Mouse (Mus musculus) left cerebral cortex, adult 11 months (tissue): ENCODE results near the gene Tsx.
"Not testable (repeated sequence)": the region's sequence is repeated elsewhere in the genome, so short reads cannot be mapped to it uniquely, and the experiment has no call there.

Experiments used
- DNase-seq: peaks from one replicate; pipeline ENCODE4 v3.0.0; 2022; ENCODE audit warnings: low spot score

Tsx gene

DNA sequence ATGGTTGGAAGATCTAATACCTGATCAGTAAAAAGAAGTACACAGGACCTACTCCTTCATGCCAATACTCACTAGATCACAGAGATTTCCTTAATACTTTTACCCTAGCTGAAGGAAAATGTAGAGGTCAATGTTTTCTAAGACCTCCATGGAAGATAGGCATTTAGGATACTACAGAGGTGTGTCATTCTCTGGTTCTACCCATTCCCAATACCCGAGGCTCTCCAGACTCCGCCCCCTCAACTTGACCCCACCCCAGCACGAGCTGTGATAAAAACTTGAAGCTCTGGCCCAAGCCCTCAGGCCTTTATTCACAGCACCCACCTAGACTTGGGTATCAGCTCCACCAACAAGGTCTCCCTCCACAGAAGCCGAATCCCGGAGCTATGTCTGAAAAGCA is at the start of gene Tsx:
Tsx (plus strand) TSS at position 301 of the 400 bp plus-strand sequence.
- DNase-seq = no peak

DNA sequence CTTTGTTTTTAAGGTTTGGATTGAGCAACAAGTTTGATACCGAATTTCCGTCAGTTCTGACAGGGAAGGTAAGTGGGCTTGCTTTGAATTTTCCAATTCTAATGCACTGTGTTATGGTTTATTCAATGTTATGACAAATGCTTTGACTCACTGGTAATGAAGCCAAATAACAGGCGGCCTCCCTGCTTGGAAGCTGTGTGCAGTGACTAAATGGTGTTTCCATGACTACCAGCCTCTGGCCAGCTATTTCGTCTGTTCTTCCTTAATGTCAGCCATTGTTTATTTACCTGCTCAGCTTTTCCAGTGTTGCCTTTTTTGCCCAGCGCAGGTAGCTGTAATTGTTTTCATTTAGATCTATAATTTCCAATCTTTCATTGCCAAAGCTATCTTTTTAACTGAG is 48.1 kb upstream of the Tsx start:
- no peak for DNase-seq

DNA sequence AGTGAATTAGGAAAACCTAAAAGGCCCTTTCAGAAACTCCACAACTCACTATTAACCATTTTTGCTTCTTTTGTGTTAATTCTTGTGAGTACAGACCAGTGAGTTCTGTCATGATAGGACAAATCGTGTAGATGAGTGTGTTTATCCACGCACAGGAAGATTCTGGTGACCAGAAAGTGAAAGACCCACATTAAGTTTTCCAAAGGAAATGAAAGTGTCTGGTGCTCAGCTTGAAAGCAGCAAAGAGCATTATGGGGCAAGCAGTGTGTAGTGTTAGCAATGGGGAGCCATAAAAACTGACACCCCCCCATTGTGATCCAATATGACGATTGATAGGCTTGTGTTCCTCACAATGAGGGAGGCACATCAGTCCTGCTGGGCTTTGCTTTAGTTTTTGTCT is 45.6 kb upstream of the Tsx start:
- no peak for DNase-seq

DNA sequence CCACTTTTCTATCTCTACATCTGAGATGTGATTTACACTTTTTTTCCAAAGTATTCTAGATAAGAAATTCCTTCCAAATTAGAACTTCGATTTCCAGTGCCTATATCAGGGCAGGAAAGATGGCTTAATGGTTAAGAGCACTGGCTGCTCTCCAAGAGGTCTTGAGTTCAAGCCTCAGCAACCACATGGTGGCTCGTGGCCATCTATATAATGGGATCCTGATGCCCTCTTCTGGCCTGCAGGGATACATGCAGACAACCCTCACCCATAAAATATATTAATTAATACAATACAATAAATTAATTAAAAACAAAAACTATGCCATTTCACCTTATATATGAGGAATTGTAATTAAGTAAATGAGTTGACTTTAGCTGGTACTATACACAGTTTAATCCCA is 43.0 kb upstream of the Tsx start:
- DNase-seq = no peak

DNA sequence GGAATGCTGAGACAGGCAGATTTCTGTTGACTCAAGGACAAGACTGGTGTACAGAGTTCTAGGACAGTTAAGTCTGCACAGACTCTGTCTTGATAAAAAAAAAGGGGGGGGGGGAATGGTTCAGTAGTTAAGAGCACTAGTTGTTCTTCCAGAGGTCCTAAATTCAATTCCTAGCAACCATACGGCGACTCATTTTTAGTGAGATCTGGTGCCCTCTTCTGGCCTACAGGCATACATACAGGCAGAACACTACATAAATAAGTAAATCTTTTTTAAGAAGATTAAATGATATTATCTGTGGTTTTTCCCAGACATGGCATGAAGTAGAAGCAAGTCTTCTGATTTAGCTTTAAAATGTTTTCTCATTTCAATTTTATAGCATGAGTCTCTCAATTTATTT is 42.6 kb upstream of the Tsx start:
- DNase-seq = no peak

DNA sequence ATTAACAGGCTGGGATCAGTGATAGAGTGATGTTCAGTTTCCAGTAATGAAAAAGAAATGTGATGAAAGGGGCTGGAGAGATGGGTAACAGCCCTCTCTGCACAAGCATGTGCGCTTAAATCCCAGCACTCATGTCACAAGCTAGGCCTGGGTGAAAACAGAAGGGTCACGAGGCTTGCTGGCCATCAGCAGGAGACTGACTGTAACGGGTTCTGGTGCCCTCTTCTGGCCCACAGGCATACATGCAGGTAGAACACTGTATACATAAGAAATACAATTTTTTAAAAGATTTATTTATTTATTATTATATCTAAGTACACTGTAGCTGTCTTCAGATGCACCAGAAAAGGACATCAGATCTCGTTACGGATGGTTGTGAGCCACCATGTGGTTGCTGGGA is 40.0 kb upstream of the Tsx start:
- no peak for DNase-seq

DNA sequence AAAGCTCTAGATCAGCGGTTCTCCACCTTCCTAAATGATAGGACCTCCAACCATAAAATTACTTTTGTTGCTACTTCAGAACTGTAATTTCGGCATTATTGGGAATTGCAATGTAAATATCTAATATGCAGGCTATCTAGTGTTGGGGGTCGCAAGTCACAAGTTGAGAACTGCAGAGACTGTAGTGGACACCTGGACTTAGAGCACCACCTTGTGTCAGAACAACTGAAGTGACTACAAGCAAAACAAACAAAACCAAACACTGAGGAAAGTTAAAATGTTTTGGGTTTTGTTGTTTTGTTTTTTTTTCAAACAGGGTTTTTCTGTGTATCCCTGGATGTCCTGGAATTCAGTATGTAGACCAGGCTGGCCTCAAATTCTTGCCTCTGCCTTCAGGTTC is 29.7 kb upstream of the Tsx start:
- DNase-seq = no peak

DNA sequence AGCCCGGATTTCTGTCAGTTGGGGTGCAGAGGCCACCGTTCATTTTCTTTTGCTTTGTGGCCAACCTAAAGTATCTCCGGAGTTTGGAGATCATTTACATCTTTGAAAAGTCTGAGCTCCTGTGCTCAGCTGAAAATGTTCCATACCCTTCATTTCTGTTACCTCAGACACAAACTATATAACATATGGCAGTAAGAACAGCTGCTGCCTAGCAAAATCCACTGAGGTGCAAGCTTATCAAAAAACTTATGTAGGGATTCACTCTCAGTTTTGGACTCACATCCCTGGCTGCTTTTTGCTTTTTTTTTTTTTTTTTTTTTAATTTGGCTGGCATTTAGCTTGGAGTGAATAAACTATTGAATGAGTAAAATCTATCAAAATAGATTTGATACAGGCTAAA is 26.1 kb upstream of the Tsx start:
- DNase-seq = no peak

DNA sequence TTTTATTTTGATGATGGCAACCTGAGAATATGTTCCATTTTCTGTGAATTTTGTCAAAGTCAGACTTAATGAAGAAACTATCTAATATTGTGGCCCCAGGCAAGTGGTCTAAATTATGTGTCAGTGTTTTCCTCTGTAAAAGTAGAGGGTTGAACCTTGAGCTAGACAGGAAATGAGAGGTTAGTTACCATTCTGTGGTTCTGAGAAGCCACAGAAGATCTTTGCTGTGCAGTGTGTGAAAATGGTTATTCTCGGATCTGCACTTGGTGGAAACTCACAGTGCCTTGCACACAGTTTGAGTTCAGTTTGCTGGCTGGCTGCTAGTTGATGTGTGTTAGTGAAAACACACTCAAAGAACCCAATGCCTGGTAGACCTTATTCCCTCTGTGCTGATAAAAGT is 20.4 kb upstream of the Tsx start:
- DNase-seq = no peak

DNA sequence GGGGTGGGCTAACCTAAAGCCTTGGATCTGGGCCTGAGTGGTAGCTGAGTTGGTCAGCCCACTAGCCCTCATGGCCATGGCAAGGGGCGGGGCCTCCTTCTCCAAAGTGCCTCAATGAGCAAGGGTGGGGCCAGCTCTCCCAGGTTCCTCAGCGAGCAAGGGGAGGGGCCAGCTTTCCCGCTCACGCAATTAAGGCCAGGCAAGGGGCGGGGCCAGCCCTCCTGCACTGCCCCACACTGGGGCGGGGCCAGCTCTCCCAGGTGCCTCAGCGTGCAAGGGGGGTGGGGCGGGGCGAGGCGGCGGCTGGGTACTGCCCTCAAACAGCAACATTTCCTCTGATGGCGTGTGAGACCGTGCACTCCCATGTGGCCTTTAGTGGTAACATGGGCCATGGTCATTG is 9.2 kb upstream of the Tsx start:
- no peak for DNase-seq

DNA sequence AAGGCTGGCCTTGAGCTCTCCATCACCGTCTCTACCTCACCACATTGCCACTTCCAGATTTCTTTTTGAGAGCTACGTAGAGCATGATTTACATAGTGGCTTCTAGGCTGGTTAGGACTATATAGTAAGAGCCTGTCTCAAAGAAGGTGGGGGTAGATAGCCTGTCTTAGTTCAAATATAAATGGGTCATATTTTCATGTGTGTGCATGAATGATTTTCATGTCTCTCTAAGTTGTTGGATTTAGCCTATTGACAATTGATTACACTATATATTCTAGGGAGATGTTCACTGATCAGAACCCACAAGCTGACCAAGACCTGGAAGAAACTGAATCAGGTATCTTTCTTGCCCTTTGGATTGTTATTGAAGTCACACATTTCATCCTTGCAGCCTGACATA is 7.4 kb downstream of the Tsx start, which contains the start of gene Gm26992:
Gm26992 (plus strand) TSS at position 301 of the 400 bp plus-strand sequence.
- no peak for DNase-seq

DNA sequence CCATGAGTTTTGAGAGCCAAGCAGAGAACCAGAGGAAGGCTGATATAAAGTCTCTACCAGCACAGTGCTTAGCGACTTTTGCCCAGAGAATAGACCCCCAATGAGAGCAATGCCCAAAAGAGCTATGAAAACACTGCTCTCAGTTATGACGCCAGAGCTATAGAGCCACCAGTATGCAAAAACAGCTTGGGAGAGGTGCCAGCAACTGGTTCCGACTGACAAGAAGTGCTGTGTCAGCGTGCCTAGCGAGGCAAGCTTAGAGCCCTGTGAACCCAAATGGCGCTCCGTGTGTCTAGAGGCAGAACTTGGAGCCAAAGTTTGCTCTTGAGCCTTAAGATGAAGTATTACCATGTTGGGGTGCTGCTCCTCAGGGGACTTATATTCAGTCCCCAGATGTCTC is 13.4 kb downstream of the Tsx start:
- DNase-seq = no peak

DNA sequence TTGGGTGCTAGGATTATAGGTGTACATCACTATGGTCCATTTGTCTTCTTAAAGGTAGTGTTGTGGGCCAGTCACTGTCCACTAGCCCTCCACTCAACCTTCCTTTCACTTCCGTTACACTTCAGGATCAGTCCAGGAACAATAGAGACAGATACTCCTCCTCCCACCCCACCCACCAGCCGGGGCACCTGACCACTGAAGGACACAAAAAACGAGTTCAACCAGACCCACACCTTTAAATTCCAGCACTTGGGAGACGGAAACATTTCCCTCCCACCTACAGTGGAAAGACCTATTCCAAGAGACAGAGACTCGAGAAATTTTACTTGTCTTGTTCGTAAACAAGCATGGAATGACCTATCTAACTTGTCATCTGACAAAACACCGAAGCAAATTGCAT is 18.0 kb downstream of the Tsx start:
- DNase-seq = no peak

DNA sequence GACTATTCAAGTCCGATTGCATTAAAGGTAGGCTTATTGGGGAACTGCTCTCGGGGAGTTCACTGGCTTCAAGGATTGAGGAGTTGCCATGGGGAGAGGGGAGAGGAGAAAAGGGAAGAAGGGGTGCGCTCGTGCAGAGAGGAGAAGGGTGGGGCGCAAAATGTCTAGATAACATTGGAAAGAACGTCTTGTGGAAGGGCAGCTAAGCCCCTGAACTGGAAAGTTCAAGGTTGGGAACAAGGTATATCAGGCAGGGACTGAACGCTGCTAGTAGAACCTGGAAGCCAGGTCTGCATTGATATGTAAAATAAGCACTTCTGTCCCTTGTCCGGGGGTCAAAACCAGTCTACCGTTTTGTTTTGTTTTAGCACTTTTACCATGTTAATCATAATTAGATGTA is 23.8 kb downstream of the Tsx start:
- no peak for DNase-seq

DNA sequence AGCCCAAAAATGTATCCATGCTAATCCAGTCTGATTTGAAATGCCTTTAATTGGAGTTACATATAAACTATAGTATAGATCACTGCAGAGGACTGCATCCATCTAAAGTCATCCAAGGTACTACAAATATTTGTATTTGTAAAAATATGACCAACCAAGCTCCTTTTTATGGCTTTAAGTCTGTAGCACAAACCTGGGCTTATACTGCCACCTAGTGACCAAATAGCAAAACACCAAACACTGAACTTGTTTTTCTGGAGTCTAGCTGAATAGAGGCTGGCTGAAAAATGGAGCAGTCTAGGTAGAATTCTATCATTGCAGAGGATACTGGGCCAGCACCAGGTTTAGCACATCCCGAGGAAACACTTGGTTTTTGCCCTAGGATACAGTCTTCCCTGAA is 26.5 kb downstream of the Tsx start:
- no peak for DNase-seq

DNA sequence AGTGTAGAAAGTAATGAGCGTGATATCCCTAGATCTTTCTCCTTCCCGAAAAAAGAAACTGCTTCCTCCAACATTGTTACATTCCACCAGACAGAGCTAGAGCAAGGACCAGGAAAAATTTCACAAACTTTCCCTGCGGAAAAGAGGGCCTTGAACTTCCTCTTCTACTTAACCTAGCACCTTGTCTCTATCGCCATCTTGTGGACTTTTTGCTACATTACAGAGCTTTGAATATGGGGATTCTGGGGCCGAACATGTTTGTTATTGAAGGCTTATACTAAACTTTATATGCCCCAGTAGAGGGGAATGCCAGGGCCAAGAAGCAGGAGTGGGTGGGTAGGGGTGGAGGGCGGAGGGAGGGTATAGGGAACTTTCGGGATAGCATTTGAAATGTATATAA is 29.5 kb downstream of the Tsx start:
- DNase-seq = no peak

DNA sequence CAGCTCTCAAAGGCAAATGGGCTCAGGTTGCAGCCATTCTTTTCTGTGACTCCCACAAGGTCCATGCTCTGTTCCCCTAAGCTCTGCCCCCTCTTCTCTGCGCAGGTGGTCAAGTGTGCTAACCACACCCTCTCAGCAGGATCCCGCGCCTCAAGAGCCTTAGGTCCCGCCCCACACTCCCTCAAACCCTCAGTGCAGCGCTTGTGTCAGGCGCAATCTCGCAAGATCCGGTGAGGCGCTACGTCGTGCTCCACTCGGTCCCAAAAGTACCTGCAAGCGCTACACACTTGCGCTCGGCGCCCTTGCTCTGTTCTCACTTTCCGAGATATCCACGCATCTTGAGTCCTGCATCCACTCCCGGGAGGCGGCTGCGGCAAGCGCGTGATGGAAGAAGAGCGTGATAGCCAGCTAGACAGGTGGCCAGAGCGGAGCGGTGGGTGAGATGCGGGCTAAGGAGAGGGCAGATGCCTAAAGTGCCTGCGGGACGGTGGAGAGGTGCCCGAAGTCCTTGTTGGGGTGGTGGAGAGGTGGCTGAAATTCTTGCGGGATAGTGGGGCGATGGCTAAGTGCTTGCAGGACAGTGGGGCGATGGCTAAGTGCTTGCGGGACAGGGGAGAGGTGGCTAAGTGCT is 33.4 kb downstream of the Tsx start:
- no peak for DNase-seq

DNA sequence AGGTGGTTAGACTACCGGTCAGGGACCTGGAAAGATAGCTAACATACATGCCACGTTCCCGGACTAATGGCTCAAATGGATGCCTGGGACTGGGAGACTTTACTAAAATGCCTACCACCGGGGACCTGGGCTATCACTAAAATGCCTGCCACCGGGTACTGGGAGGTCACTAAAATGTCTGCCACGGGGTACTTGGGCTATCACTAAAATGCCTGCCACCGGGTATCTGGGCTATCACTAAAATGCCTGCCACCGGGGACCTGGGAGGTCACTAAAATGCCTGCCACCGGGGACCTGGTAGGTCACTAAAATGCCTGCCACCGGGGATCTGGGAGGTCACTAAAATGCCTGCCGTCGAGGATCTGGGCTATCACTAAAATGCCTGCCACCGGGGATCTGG is 34.2 kb downstream of the Tsx start:
- DNase-seq = not testable (repeated sequence)

DNA sequence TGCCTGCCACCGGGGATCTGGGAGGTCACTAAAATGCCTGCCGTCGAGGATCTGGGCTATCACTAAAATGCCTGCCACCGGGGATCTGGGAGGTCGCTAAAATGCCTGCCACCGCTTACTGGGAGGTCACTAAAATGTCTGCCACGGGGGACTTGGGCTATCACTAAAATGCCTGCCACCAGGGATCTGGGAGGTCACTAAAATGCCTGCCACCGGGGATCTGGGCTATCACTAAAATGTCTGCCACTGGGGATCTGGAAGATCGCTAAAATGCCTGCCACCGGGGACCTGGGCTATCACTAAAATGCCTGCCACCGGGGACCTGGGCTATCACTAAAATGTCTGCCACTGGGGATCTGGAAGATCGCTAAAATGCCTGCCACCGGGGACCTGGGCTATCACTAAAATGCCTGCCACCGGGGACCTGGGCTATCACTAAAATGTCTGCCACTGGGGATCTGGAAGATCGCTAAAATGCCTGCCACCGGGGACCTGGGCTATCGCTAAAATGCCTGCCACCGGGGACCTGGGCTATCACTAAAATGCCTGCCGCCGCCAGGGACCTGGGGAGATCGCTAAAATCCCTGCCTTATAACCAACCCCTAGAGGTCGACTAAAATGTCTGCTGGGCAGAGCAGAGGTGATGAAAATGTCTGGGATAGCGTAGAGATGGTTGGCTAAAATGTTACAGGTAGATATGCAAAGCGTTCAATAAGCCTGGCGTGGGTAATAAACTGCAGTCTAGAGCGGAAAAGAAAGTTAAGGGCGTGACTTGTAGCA is 34.9 kb downstream of the Tsx start:
- DNase-seq = not testable (repeated sequence)

DNA sequence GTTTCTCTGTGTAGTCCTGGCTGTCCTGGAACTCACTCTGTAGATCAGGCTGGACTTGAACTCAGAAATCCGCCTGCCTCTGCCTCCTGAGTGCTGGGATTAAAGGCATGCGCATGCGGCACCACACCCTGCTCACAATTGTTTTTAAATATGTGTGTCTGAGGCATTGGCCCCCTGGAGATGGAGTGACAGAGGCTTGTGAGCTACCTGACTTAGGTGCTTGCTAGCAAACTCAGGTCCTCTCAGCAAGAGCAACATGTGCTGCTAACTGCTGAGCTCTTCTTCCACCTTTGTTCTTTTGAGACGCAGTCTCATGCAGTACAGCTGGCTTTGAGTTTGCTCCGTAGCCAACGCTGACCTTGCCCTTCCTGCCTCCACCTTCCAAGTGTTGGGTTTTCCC is 38.5 kb downstream of the Tsx start:
- DNase-seq = no peak

DNA sequence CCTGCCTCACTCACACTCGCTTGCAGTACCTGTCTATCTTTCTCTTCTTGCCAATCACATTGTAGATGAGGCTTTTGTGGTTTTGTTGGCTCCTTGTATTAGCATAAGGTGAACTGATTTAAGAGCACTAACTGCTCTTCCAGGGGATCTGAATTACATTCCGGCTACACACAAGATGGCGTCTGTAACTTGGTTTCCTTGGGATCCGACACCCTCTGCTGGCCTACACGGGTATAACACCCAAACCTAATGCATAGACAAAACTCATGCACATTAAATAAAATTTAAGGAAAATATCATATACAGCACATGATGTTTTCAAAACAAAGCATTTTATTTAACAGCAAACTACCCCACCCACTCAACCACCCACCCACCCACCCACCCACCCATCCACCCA is 45.8 kb downstream of the Tsx start:
- no peak for DNase-seq

DNA sequence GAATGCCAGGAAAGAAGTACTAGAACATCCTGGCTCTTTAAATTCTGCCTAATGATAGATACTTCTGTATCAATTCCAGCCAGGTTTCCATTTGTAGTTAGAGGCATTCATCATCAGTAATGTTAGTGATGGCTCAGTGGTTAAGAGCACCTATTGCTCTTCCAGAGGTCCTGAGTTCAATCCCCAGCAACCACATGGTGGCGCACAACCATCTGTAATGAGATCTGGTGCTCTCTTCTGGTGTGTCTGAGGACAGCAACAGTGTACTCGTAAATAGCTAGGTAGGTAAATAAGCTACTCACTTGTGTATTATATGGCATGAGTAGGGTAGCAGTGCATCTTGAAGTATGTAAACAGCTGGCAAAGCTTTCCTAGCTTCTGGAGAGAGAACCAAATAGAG is 54.7 kb downstream of the Tsx start:
- DNase-seq = no peak

DNA sequence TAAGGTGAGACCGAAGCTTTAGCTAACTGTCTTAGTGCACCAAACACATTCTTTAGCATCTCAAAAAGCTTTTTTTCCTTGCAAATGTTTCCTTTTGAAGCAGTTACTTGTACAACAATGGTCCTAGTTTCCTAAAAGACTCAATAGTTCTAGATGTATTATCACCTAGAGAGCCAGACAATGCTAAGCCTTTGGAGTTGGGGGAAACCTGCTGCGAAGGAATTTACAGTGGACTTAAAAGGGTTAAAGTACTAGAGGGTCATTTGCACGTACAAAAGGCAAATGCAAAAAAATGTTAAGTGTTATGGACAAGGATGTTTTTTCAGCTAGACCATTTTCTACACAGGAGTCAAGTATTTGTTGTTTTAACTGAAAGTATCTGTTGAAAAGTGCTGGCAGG is 58.1 kb downstream of the Tsx start:
- DNase-seq = no peak
